Mouse (Mus musculus): ENCODE measurements at regions not wholly inside any gene's neighbourhood (a gene's known extent, or its start where the extent isn't known, plus 50 kb on each side); places are given as distances from the start of the nearest gene placed in this dataset.

GRCm38 (mm10) chr8:116141363-116141762, 363.4 kb upstream of the Dynlrb2 start:
- no peaks in the 10 kb centered on the region for H3K36me3 ChIP-seq (ENCODE audit: control insufficient read depth in 1 of 2, insufficient read depth in 2 of 2, low read length in 2 of 2)
- H3K4me1 ChIP-seq (ENCODE audit: control insufficient read depth in 1 of 2, insufficient read depth in 2 of 2, low read length in 2 of 2): no peaks in the 10 kb centered on the region
- H3K4me3 ChIP-seq (ENCODE audit: control insufficient read depth in 1 of 2, insufficient read depth in 1 of 2, low read depth in 2 of 2, low read length in 2 of 2): no peak overlapping the region
- no peak overlapping the region for H3K27ac ChIP-seq (ENCODE audit: control insufficient read depth, low read depth, low read length)
- no peaks in the 10 kb centered on the region for H3K27me3 ChIP-seq (ENCODE audit: control insufficient read depth in 1 of 2, insufficient read depth in 2 of 2, low read length in 2 of 2)
- DNase-seq (ENCODE audit: low read depth, low spot score): no peak
- H3K79me2 ChIP-seq (ENCODE audit: control insufficient read depth, insufficient read depth, low read length, poor library complexity): no peaks in the 10 kb centered on the region
- TF ChIP-seq USF2 (IDR thresholded peaks at IDR 0.05; ENCODE audit: borderline replicate concordance in 1 of 2, insufficient read depth in 1 of 2, low read depth in 1 of 2, low read length in 2 of 2) (no peak), ELF1 (IDR thresholded peaks at IDR 0.05; ENCODE audit: low read depth, low read length) (no peak), ETS1 (IDR thresholded peaks at IDR 0.05; ENCODE audit: low read depth, low read length) (no peak)
- H3K9me3 ChIP-seq (replicated peaks; ENCODE audit: insufficient read depth, low read length): no peaks in the 10 kb centered on the region
- H3K9ac ChIP-seq (ENCODE audit: control insufficient read depth, low read depth, low read length, poor library complexity, severe bottlenecking): no peak overlapping the region

- no peak for DNase-seq (ENCODE audit: low read depth, low spot score)
- Histone ChIP-seq H3K27me3 (ENCODE audit: control insufficient read depth in 1 of 2, insufficient read depth in 2 of 2, low read length in 2 of 2) (no peaks in the 10 kb centered on the region), H3K79me2 (ENCODE audit: control insufficient read depth, insufficient read depth, low read length, poor library complexity) (no peaks in the 10 kb centered on the region), H3K4me3 (ENCODE audit: control insufficient read depth in 1 of 2, insufficient read depth in 1 of 2, low read depth in 2 of 2, low read length in 2 of 2) (no peak overlapping the region), H3K9ac (ENCODE audit: control insufficient read depth, low read depth, low read length, poor library complexity, severe bottlenecking) (no peak overlapping the region), H3K36me3 (ENCODE audit: control insufficient read depth in 1 of 2, insufficient read depth in 2 of 2, low read length in 2 of 2) (no peaks in the 10 kb centered on the region), H3K27ac (ENCODE audit: control insufficient read depth, low read depth, low read length) (no peak overlapping the region), H3K9me3 (replicated peaks; ENCODE audit: insufficient read depth, low read length) (no peaks in the 10 kb centered on the region), H3K4me1 (ENCODE audit: control insufficient read depth in 1 of 2, insufficient read depth in 2 of 2, low read length in 2 of 2) (no peaks in the 10 kb centered on the region)
- TF ChIP-seq SMC3 (IDR thresholded peaks at IDR 0.05; ENCODE audit: low read depth, low read length) (no peak), MAZ (IDR thresholded peaks at IDR 0.05; ENCODE audit: low read depth, low read length) (no peak), ZMIZ1 (IDR thresholded peaks at IDR 0.05; ENCODE audit: low read depth, low read length) (no peak), RCOR1 (IDR thresholded peaks at IDR 0.05; ENCODE audit: low read depth, low read length) (no peak), POLR2AphosphoS5 (IDR thresholded peaks at IDR 0.05; ENCODE audit: borderline replicate concordance, low read depth, low read length) (no peak), POLR2A (IDR thresholded peaks at IDR 0.05; ENCODE audit: control insufficient read depth in 1 of 2, insufficient read depth in 1 of 2, low read depth in 1 of 2, low read length in 2 of 2, poor library complexity in 1 of 2) (no peak), MYC (IDR thresholded peaks at IDR 0.05; ENCODE audit: low read depth, low read length) (no peak), NELFE (IDR thresholded peaks at IDR 0.05; ENCODE audit: low read depth, low read length) (no peak), USF2 (IDR thresholded peaks at IDR 0.05; ENCODE audit: borderline replicate concordance in 1 of 2, insufficient read depth in 1 of 2, low read depth in 1 of 2, low read length in 2 of 2) (no peak), ETS1 (IDR thresholded peaks at IDR 0.05; ENCODE audit: low read depth, low read length) (no peak), ELF1 (IDR thresholded peaks at IDR 0.05; ENCODE audit: low read depth, low read length) (no peak), BHLHE40 (IDR thresholded peaks at IDR 0.05; ENCODE audit: borderline replicate concordance, low read depth, low read length) (no peak), JUND (IDR thresholded peaks at IDR 0.05; ENCODE audit: low read depth, low read length) (no peak)
These were observed 364.8 kb upstream of the Dynlrb2 start for GRCm38 (mm10) chr8:116139934-116140333.

DNA sequence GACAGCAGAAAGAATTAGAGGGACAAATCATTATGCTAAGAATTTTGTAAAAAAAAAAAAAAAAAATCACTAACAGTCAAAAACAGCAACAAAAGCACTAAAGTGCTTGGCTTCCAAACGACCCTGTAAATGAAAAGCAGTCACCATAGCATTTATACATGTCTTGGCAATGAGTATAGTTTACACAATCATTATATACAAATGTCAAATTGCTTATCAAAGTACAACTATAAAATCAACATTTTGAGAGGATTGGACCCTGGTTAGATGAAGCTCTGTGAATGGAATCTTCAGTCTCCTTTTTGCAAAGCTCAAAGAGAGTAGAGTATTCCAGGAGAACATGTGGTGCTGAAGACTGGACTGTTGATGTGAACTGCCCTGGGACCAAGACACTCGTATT, 367.0 kb upstream of the Dynlrb2 start:
- Histone ChIP-seq H3K27me3 (ENCODE audit: control insufficient read depth in 1 of 2, insufficient read depth in 2 of 2, low read length in 2 of 2) (no peaks in the 10 kb centered on the region), H3K27ac (ENCODE audit: control insufficient read depth, low read depth, low read length) (no peak overlapping the region), H3K9me3 (replicated peaks; ENCODE audit: insufficient read depth, low read length) (no peaks in the 10 kb centered on the region), H3K9ac (ENCODE audit: control insufficient read depth, low read depth, low read length, poor library complexity, severe bottlenecking) (no peak overlapping the region), H3K36me3 (ENCODE audit: control insufficient read depth in 1 of 2, insufficient read depth in 2 of 2, low read length in 2 of 2) (no peaks in the 10 kb centered on the region), H3K4me1 (ENCODE audit: control insufficient read depth in 1 of 2, insufficient read depth in 2 of 2, low read length in 2 of 2) (no peaks in the 10 kb centered on the region), H3K4me3 (ENCODE audit: control insufficient read depth in 1 of 2, insufficient read depth in 1 of 2, low read depth in 2 of 2, low read length in 2 of 2) (no peak overlapping the region), H3K79me2 (ENCODE audit: control insufficient read depth, insufficient read depth, low read length, poor library complexity) (no peaks in the 10 kb centered on the region)
- no peak for DNase-seq (ENCODE audit: low read depth, low spot score)
- no peak for TF ChIP-seq E2F4 (IDR thresholded peaks at IDR 0.05; ENCODE audit: borderline replicate concordance, low read depth, low read length)
- TF ChIP-seq CHD1 (IDR thresholded peaks at IDR 0.05; ENCODE audit: low read depth, low read length): no peak
- no peak for TF ChIP-seq EP300 (IDR thresholded peaks at IDR 0.05; ENCODE audit: low read depth in 1 of 2, low read length in 2 of 2)
- no peak for TF ChIP-seq SIN3A (IDR thresholded peaks at IDR 0.05; ENCODE audit: low read length)
- no peak for TF ChIP-seq POLR2AphosphoS5 (IDR thresholded peaks at IDR 0.05; ENCODE audit: borderline replicate concordance, low read depth, low read length)
- TF ChIP-seq HCFC1 (IDR thresholded peaks at IDR 0.05; ENCODE audit: low read depth, low read length): no peak
- TF ChIP-seq NRF1 (IDR thresholded peaks at IDR 0.05; ENCODE audit: insufficient read depth, low read depth, low read length, poor library complexity, severe bottlenecking): no peak

Measured in MEL (cell line).